Mouse (Mus musculus) neural tube, embryonic 15.5 days (tissue): ENCODE data around the gene Ep300. TPM values are rescaled to one million over a fixed set of nuclear protein-coding genes. Genes with fewer than 3 reads are reported as not detected.
A peak's percentile ranks its signal among the peaks of the same experiment; 100 is the strongest.
"Not testable (repeated sequence)": the region's sequence is repeated elsewhere in the genome, so short reads cannot be mapped to it uniquely, and the experiment has no call there.

Experiments
- ATAC-seq: fragments of 200-750 bp; cut with Nextera tagmentation; 2 replicates; pipeline ENCODE4 v1.8.0; 2017; ENCODE audit warnings: mild to moderate bottlenecking, moderate TSS enrichment, moderate library complexity; ENCODE audit not compliant: low FRiP score
- H3K27ac ChIP-seq: fragments of 300-500 bp; sonication (generic); replicated peaks from 2 replicates; pipeline ENCODE4 v1.5.1; 2015; ENCODE audit warnings: mild to moderate bottlenecking, inconsistent platforms
- H3K27me3 ChIP-seq: fragments of 300-500 bp; sonication (generic); replicated peaks from 2 replicates; pipeline ENCODE4 v1.6.1; 2015; ENCODE audit warnings: inconsistent platforms
- H3K36me3 ChIP-seq: fragments of 300-500 bp; sonication (generic); 2 replicates; pipeline ENCODE4 v1.6.1; 2015; ENCODE audit warnings: inconsistent platforms
- H3K4me1 ChIP-seq: fragments of 300-500 bp; sonication (generic); 2 replicates; pipeline ENCODE4 v1.6.1; 2015; ENCODE audit warnings: inconsistent platforms
- H3K4me2 ChIP-seq: fragments of 300-500 bp; sonication (generic); 2 replicates; pipeline ENCODE4 v1.6.1; 2015; ENCODE audit warnings: inconsistent platforms, mild to moderate bottlenecking, moderate library complexity
- H3K4me3 ChIP-seq: fragments of 300-500 bp; sonication (generic); replicated peaks from 2 replicates; pipeline ENCODE4 v1.5.1; 2015; ENCODE audit warnings: mild to moderate bottlenecking, inconsistent platforms
- H3K9ac ChIP-seq: fragments of 300-500 bp; sonication (generic); replicated peaks from 2 replicates; pipeline ENCODE4 v1.6.1; 2015; ENCODE audit warnings: mild to moderate bottlenecking, inconsistent platforms
- H3K9me3 ChIP-seq: fragments of 300-500 bp; sonication (generic); replicated peaks from 2 replicates; pipeline ENCODE4 v1.6.1; 2016; ENCODE audit warnings: inconsistent platforms
- WGBS: fragments of 180-500 bp; shearing (Covaris S2); methylation state at CpG from one replicate; pipeline ENCODE4 v1.1.7; 2015; ENCODE audit warnings: mixed read lengths; 5-methylcytosine and 5-hydroxymethylcytosine counted together
- polyA plus RNA-seq: library from polyadenylated mRNA; unstranded; fragments of >200 nt; fragmentation: Nextera tagmentation; extraction: Ambion mirVana; gene quantifications from 2 replicates; pipeline ENCODE4 v1.2.1, GENCODE M21; 2015

Ep300 gene
- polyA plus RNA-seq, 1 experiment from 2014 or later: 20.0 TPM

DNA sequence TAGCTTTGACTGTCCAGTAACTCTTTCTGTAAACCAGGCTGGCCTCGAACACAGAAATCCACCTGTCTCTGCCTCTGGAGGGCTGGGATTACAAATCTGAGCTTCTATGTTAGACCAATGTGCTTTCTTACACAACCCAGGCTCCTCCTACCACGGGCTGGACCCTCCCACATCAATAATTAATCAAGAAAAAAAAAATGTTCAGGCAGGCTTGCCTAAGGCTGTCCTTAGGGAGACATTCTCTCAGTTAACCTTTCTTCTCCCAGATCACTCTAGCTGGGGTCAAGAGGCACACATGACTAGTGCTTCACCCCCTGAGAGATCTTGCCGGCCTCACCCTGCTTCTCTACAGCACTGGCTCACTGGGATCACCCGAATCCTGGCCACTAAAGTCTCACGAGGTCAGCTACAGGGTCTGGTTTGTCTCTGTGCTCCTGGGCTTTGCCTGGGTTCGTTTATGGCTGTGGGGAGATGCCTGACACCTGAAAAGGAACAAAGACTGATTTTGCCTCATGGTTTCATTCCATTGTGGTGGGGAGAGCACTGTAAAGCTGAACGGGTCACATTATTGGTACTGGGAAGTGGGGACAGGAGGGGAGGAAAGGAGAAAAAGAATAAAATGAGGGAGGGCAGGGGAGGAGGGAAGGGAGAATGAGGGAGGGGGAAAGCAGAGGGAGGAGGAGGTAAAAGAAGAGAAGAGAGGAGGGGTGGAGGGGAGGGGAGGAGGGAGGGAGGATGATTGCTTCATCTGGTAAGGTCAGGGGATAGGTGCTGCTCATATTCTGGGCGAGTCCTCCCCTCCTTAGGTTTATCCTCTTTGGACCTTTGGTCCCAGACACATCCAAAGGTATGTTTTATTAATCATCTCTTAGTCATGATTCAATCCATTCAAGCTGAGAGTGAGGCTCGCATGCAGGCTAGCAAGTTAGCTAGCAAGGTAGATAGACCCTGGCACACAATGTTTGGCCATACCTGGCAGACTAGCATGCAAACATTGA, 22.4 kb upstream of the Ep300 start:
- H3K36me3 ChIP-seq: no peaks in the 10 kb centered on the region
- no peak overlapping the region for H3K4me3 ChIP-seq
- H3K27me3 ChIP-seq: no peaks in the 10 kb centered on the region
- 29% methylated on average over 9 of the region's 9 CpGs for WGBS
- H3K9ac ChIP-seq: no peak overlapping the region
- no peak for ATAC-seq
- no peaks in the 10 kb centered on the region for H3K9me3 ChIP-seq
- H3K4me1 ChIP-seq: no peaks in the 10 kb centered on the region
- no peak overlapping the region for H3K27ac ChIP-seq
- no peak overlapping the region for H3K4me2 ChIP-seq

DNA sequence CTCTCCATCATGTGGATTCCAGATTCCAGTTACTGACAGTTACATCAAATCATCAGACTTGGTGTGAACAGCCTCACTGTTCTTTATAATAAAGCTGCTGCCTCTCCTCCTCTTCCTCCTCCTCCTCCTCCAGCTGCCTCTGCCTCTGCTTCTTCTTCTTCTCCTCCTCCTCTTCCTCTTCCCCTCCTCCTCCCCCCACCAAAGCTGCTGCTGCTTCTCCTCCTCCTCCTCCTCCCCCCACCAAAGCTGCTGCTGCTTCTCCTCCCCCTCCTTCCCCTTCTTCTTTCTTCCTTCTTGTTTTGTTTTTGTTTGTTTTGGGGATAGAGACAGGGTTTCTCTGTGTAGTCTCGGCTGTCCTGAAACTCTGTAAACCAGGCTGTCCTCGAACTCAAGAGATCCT, 17.1 kb upstream of the Ep300 start:
- WGBS: 46% methylated on average over 2 of the region's 2 CpGs
- Histone ChIP-seq H3K4me2 (no peak overlapping the region), H3K9me3 (no peaks in the 10 kb centered on the region), H3K27ac (no peak overlapping the region), H3K9ac (no peak overlapping the region), H3K27me3 (no peaks in the 10 kb centered on the region), H3K4me1 (no peaks in the 10 kb centered on the region), H3K36me3 (no peaks in the 10 kb centered on the region), H3K4me3 (no peak overlapping the region)
- no peak for ATAC-seq

DNA sequence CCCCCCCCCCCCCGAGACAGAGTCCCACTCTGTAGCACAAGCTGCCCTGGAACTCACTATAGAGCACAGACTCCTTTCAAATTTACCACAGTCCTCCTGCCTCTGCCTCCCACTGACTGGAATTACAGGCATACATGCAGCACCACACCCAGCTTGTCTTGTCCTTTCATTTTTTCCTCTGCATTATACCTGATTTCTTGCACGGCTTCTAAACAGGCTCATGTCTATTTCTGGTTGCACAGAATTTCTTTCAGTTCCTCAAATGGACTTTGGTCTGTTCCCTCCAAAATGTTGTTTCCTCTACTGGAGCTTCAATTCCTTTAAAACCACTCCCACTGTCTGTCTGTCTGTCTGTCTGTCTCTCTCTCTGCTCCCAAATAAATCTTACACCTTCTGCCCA, 16.6 kb upstream of the Ep300 start:
- Histone ChIP-seq H3K9ac (no peak overlapping the region), H3K4me1 (no peaks in the 10 kb centered on the region), H3K4me2 (no peak overlapping the region), H3K9me3 (no peaks in the 10 kb centered on the region), H3K27ac (no peak overlapping the region), H3K36me3 (no peaks in the 10 kb centered on the region), H3K4me3 (no peak overlapping the region), H3K27me3 (no peaks in the 10 kb centered on the region)
- 56% methylated on average over 2 of the region's 2 CpGs for WGBS
- ATAC-seq: no peak

DNA sequence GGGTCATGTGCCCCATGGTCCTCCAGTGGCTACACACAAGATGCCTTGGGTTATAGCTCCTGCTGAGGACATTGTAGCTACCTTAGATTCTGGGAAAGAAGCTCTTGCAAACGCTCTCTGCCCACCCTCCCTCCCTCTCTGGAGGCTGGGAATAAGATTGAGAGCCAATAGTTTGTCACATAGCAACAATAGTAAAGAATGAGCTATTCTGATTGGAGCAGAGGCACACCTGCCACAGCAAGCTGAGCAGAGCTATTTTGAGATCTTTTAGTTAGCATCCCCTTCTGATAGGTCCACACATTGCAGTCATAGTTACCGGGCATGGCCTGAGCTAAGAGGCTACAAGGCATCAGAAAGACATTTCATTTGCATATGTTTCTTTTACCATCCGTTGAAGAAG, 8.2 kb upstream of the Ep300 start:
- H3K4me2 ChIP-seq: no peak overlapping the region
- no peaks in the 10 kb centered on the region for H3K9me3 ChIP-seq
- no peak overlapping the region for H3K4me3 ChIP-seq
- H3K9ac ChIP-seq: no peak overlapping the region
- no peaks in the 10 kb centered on the region for H3K36me3 ChIP-seq
- H3K27me3 ChIP-seq: no peaks in the 10 kb centered on the region
- no peaks in the 10 kb centered on the region for H3K4me1 ChIP-seq
- peak; percentile 69; the same call in 1 of the 2 replicates for ATAC-seq
- H3K27ac ChIP-seq: no peak overlapping the region
- WGBS: 18% methylated on average over 3 of the region's 3 CpGs

DNA sequence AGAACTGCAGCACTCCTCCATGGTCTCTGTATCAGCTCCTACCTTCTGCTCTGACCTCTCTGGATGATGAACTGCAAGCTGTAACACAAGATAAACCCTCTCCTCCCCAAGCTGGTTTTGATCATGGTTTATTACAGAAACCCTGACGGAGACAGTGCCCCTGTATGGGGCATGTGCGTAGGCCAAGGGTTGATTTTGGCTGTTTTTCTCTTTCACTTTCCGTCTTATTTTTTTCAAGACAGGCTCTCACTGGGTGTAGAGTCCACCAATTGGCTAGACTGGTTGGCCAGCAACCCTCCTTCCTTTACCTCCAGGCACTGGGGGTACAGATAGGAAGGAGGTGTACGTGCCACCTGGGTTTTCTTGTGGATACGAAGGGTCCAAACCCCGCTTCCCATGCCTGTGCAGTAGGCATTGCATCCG, 7.4 kb upstream of the Ep300 start:
- Histone ChIP-seq H3K4me3 (no peak overlapping the region), H3K4me1 (no peaks in the 10 kb centered on the region), H3K27ac (no peak overlapping the region), H3K4me2 (no peak overlapping the region), H3K27me3 (no peaks in the 10 kb centered on the region), H3K9me3 (no peaks in the 10 kb centered on the region), H3K9ac (no peak overlapping the region), H3K36me3 (no peaks in the 10 kb centered on the region)
- 95% methylated on average over 7 of the region's 7 CpGs for WGBS
- no peak for ATAC-seq

DNA sequence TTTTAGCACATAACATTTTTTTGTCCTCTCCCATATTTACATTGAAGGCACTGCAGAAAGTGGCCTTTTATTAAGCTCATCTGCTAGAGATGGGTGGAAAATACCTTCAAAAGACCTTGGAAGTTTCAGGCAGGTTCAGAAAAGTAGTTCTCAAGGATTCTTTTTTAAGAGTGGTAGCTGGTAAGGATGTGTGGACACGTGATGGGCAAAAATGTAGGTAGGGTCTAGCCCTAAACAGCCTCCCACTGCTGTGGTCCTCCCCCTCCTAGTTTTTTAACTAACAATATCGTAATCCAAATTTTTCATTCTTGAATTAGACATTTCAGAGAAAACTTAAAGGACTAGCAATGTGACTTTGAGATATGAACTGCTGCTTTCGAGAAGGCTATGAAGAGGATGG, 685 bp upstream of the Ep300 start:
- peaks cover 23% of the 10 kb centered on the region for H3K4me1 ChIP-seq
- peak overlapping the region; percentile 89 for H3K27ac ChIP-seq
- H3K36me3 ChIP-seq: no peaks in the 10 kb centered on the region
- H3K9ac ChIP-seq: peak overlapping the region; percentile 66
- H3K4me2 ChIP-seq: peak overlapping the region; percentile 61
- peak overlapping the region; percentile 69 for H3K4me3 ChIP-seq
- ATAC-seq: peak; percentile 4; the same call in 1 of the 2 replicates
- 10% methylated on average over 3 of the region's 3 CpGs for WGBS
- H3K27me3 ChIP-seq: no peaks in the 10 kb centered on the region
- no peaks in the 10 kb centered on the region for H3K9me3 ChIP-seq

DNA sequence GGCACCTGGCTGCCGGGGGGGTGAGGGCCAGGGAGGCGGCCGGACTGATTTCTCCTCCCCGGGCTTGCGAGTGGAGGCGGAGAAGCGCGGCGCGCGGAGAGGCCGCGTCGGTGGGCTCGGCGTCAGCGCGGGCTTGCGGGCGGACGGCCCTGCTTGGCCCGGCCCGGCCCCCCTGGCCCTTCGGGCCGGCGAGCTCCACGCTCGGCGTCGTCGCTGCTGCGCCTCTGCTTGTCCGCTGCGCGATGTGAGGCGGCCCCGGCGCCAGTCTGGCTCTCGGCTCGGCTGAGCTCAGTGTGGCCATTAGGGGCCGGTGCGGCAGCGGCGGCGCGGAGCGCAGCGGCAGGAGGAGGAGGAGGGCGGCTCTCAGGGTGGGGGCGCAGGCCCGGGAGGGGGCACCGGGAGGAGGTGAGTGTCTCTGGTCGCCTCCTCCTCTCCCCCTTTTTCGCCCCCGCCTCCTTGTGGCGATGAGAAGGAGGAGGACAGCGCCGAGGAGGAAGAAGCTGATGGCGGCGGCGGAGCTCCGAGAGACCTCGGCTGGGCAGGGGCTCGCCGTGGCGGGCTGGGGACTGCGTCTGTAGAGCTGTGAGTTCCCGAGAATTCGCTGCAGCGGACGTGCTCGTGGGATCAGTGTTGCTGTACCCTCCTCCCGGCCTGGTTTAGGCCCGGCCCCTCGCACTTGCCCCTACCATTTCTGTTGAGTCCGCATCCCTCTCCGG, 753 bp downstream of the Ep300 start:
- H3K9ac ChIP-seq: peak overlapping the region; percentile 95
- no peaks in the 10 kb centered on the region for H3K9me3 ChIP-seq
- H3K4me1 ChIP-seq: peaks cover 31% of the 10 kb centered on the region
- H3K4me2 ChIP-seq: peak overlapping the region; percentile 85
- H3K27ac ChIP-seq: peak overlapping the region; percentile 100
- ATAC-seq: peak; percentile 72
- H3K27me3 ChIP-seq: no peaks in the 10 kb centered on the region
- H3K4me3 ChIP-seq: peak overlapping the region; percentile 69
- under 1% methylated on average over 42 of the region's 77 CpGs for WGBS
- H3K36me3 ChIP-seq: 0 out of 2 replicates have a peak, but pooled peaks cover 2% of the 10 kb centered on the region

DNA sequence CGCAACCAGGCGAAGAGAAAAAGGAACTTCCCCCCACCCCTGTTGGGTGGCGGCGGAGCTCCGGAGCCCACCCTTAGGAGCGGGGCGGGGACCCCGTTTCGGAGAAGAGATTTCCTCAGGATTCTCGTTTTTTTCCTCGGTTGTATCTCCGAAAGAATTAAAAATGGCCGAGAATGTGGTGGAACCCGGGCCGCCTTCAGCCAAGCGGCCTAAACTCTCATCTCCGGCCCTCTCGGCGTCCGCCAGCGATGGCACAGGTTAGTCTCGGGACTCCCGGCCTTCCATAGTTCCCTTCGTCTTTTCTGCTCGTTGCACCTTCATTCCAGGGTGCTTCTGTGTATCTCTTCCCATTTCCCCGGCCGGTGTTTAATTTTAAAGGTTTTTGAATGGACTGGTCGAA, 1.3 kb downstream of the Ep300 start:
- no peaks in the 10 kb centered on the region for H3K9me3 ChIP-seq
- H3K4me2 ChIP-seq: peak overlapping the region; percentile 85
- peaks cover 34% of the 10 kb centered on the region for H3K4me1 ChIP-seq
- peak overlapping the region; percentile 100 for H3K27ac ChIP-seq
- no peak for ATAC-seq
- H3K9ac ChIP-seq: peak overlapping the region; percentile 95
- peak overlapping the region; percentile 69 for H3K4me3 ChIP-seq
- WGBS: under 1% methylated on average over 28 of the region's 28 CpGs
- H3K27me3 ChIP-seq: no peaks in the 10 kb centered on the region
- H3K36me3 ChIP-seq: 0 out of 2 replicates have a peak, but pooled peaks cover 2% of the 10 kb centered on the region

DNA sequence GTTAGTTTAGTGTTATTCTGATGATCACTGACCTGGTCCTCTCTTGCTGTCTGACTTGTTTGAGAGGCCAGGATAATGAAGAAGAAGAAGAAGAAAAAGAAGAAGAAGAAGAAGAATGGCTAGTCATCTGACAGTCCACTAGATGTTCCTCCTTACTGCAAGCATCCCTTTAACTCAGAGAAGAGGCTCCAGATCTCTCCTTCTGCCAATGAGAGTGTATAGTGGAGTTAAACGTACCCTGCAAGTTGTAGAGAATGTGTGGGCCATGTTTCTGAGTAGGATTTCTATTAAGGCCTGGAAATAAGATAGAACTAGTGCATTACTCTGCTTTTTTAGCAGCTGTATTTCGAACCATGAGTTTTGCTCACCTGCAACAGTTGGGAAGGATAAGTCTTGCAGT, 2.5 kb downstream of the Ep300 start:
- ATAC-seq: no peak
- Histone ChIP-seq H3K27me3 (no peaks in the 10 kb centered on the region), H3K36me3 (0 out of 2 replicates have a peak, but pooled peaks cover 2% of the 10 kb centered on the region), H3K27ac (no peak overlapping the region), H3K9ac (peak overlapping the region; percentile 95), H3K4me1 (peaks cover 34% of the 10 kb centered on the region), H3K4me3 (peak overlapping the region; percentile 69), H3K4me2 (peak overlapping the region; percentile 85), H3K9me3 (no peaks in the 10 kb centered on the region)
- 36% methylated on average over 2 of the region's 2 CpGs for WGBS

DNA sequence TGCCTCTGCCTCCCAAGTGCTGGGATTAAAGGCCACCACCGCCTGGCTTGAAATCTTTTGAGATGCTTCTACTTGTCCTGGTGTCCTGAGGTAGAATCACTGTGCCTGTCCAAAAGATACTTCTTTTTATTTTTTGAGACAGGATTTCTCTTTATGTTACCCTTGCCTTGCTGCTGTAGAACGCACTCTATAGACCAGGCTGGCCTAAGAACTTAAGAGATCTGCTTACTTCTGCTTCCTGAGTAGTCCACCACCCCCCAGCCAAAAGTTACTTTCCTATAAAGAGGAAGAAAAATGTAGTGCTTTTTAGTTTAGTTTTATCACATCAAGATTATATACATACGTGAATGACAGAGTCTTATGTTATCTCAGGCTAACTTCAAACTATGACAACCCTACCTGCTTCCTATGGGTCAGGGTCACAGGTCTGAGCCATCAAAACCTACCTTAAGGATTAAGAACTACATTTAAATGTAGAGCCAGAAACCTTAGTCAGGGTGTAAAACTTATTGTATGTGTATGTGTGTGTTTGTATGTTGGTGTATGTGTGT, 9.1 kb downstream of the Ep300 start:
- Histone ChIP-seq H3K4me1 (peaks cover 18% of the 10 kb centered on the region), H3K27me3 (no peaks in the 10 kb centered on the region), H3K9ac (no peak overlapping the region), H3K4me2 (no peak overlapping the region), H3K36me3 (peaks cover 9% of the 10 kb centered on the region; the same call in 1 of the 2 replicates), H3K27ac (no peak overlapping the region), H3K4me3 (no peak overlapping the region), H3K9me3 (no peaks in the 10 kb centered on the region)
- 92% methylated on average over 3 of the region's 3 CpGs for WGBS
- no peak for ATAC-seq

DNA sequence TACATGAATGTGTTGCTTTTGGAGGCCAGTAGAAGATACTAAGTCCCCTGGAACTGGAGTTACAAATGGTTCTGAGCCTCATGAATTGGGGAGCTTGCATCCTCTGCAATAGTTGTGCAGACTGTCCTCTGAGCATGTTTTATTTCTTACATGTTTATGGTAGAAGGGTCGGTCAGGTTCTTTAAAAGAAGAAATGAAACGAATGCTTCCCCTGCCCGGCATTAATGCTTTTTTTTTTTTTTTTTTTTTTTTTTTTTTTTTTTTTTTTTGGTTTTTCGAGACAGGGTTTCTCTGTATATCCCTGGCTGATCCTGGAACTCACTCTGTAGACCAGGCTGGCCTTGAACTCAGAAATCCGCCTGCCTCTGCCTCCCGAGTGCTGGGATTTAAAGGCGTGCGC, 13.6 kb downstream of the Ep300 start:
- not testable (repeated sequence) for H3K4me2 ChIP-seq, H3K4me3 ChIP-seq, H3K9ac ChIP-seq, H3K27ac ChIP-seq, ATAC-seq, H3K4me1 ChIP-seq, H3K27me3 ChIP-seq, H3K9me3 ChIP-seq
- peaks cover 23% of the 10 kb centered on the region for H3K36me3 ChIP-seq
- 88% methylated on average over 8 of the region's 8 CpGs for WGBS
